Mouse (Mus musculus) heart, embryonic 16.5 days (tissue): ENCODE results near the gene Dnajc6. TPM values are rescaled to one million over a fixed set of nuclear protein-coding genes. Genes with fewer than 3 reads are reported as not detected.

ENCODE experiments used
- ATAC-seq: fragments of 200-750 bp; cut with Nextera tagmentation; replicated peaks from 2 replicates; pipeline ENCODE4 v1.8.0; 2017; ENCODE audit warnings: moderate number of reproducible peaks; ENCODE audit not compliant: insufficient read depth, low FRiP score; ENCODE audit errors: extremely low read depth
- H3K27ac ChIP-seq: fragments of 300-500 bp; sonication (generic); 2 replicates; pipeline ENCODE4 v1.5.1; 2014; ENCODE audit warnings: mild to moderate bottlenecking, low read length, control low read depth, moderate library complexity
- H3K27me3 ChIP-seq: fragments of 300-500 bp; sonication (generic); 2 replicates; pipeline ENCODE4 v1.6.1; 2014; ENCODE audit warnings: low read length, mixed read lengths; ENCODE audit not compliant: control insufficient read depth, insufficient read depth
- H3K36me3 ChIP-seq: fragments of 300-500 bp; sonication (generic); 2 replicates; pipeline ENCODE4 v1.6.1; 2014; ENCODE audit not compliant: control insufficient read depth, insufficient read depth
- H3K4me1 ChIP-seq: fragments of 300-500 bp; sonication (generic); 2 replicates; pipeline ENCODE4 v1.6.1; 2014; ENCODE audit warnings: low read length, mixed read lengths; ENCODE audit not compliant: control insufficient read depth, insufficient read depth
- H3K4me2 ChIP-seq: fragments of 300-500 bp; sonication (generic); 2 replicates; pipeline ENCODE4 v1.6.1; 2014; ENCODE audit warnings: low read depth, mild to moderate bottlenecking, control low read depth, low read length
- H3K4me3 ChIP-seq: fragments of 300-500 bp; sonication (generic); 2 replicates; pipeline ENCODE4 v1.5.1; 2014; ENCODE audit warnings: mild to moderate bottlenecking, control low read depth, low read length
- H3K9ac ChIP-seq: fragments of 300-500 bp; sonication (generic); 2 replicates; pipeline ENCODE4 v1.6.1; 2014; ENCODE audit warnings: low read length, control low read depth
- H3K9me3 ChIP-seq: fragments of 300-500 bp; sonication (generic); replicated peaks from 2 replicates; pipeline ENCODE4 v1.6.1; 2016; ENCODE audit warnings: low read length; ENCODE audit not compliant: control insufficient read depth
- WGBS: fragments of 180-500 bp; shearing (Covaris S2); extraction: QIAGEN DNeasy Blood & Tissue Kit; methylation state at CpG from one replicate; pipeline ENCODE4 v1.1.7; 2014; 5-methylcytosine and 5-hydroxymethylcytosine counted together
- polyA plus RNA-seq: library from polyadenylated mRNA; unstranded; fragments of >200 nt; fragmentation: Nextera tagmentation; extraction: Ambion mirVana; gene quantifications from 2 replicates; pipeline ENCODE4 v1.2.1, GENCODE M21; 2015

Dnajc6 gene
- polyA plus RNA-seq, 1 experiment from 2014 or later, result 1.7 TPM

GRCm38 (mm10) chr4:101648745-101649144 lies 152.3 kb downstream of the Dnajc6 start:
- no peak for ATAC-seq
- Histone ChIP-seq H3K36me3 (no peaks in the 10 kb centered on the region), H3K4me1 (peaks cover 13% of the 10 kb centered on the region), H3K4me3 (peak overlapping the region; percentile 96), H3K9me3 (no peaks in the 10 kb centered on the region), H3K4me2 (peak overlapping the region; percentile 81), H3K27ac (peak overlapping the region; percentile 97), H3K9ac (peak overlapping the region; percentile 99), H3K27me3 (no peaks in the 10 kb centered on the region)
- WGBS, result 58% methylated on average over 1 of the region's 1 CpGs

GRCm38 (mm10) chr4:101650961-101651360 lies 154.5 kb downstream of the Dnajc6 start:
- Histone ChIP-seq H3K4me3 (no peak overlapping the region), H3K27ac (no peak overlapping the region), H3K36me3 (peaks cover under 1% of the 10 kb centered on the region; the same call in 1 of the 2 replicates), H3K9ac (no peak overlapping the region), H3K9me3 (no peaks in the 10 kb centered on the region), H3K4me1 (peaks cover 13% of the 10 kb centered on the region), H3K27me3 (no peaks in the 10 kb centered on the region), H3K4me2 (no peak overlapping the region)
- 79% methylated on average over 2 of the region's 2 CpGs for WGBS
- no peak for ATAC-seq

- no peaks in the 10 kb centered on the region for H3K9me3 ChIP-seq
- ATAC-seq, result no peak
- H3K4me2 ChIP-seq, result no peak overlapping the region
- WGBS, result 81% methylated on average over 6 of the region's 6 CpGs
- H3K9ac ChIP-seq, result no peak overlapping the region
- H3K36me3 ChIP-seq, result peaks cover 3% of the 10 kb centered on the region; the same call in 1 of the 2 replicates
- no peak overlapping the region for H3K27ac ChIP-seq
- H3K4me1 ChIP-seq, result peaks cover 2% of the 10 kb centered on the region; the same call in 1 of the 2 replicates
- H3K27me3 ChIP-seq, result no peaks in the 10 kb centered on the region
- H3K4me3 ChIP-seq, result no peak overlapping the region
Observed at GRCm38 (mm10) chr4:101654256-101654655, 157.8 kb downstream of the Dnajc6 start.

- Histone ChIP-seq H3K27ac (no peak overlapping the region), H3K9ac (no peak overlapping the region), H3K4me1 (no peaks in the 10 kb centered on the region), H3K36me3 (peaks cover 7% of the 10 kb centered on the region), H3K4me2 (no peak overlapping the region), H3K9me3 (no peaks in the 10 kb centered on the region), H3K27me3 (no peaks in the 10 kb centered on the region), H3K4me3 (no peak overlapping the region)
- ATAC-seq, result no peak
- 77% methylated on average over 4 of the region's 4 CpGs for WGBS
Observed at GRCm38 (mm10) chr4:101654788-101655414, 158.5 kb downstream of the Dnajc6 start.

GRCm38 (mm10) chr4:101655415-101655790 lies 159.0 kb downstream of the Dnajc6 start:
- no peak for ATAC-seq
- Histone ChIP-seq H3K9ac (no peak overlapping the region), H3K27me3 (no peaks in the 10 kb centered on the region), H3K9me3 (no peaks in the 10 kb centered on the region), H3K4me2 (no peak overlapping the region), H3K27ac (no peak overlapping the region), H3K4me3 (no peak overlapping the region), H3K36me3 (peaks cover 9% of the 10 kb centered on the region), H3K4me1 (no peaks in the 10 kb centered on the region)
- 73% methylated on average over 7 of the region's 7 CpGs for WGBS

DNA sequence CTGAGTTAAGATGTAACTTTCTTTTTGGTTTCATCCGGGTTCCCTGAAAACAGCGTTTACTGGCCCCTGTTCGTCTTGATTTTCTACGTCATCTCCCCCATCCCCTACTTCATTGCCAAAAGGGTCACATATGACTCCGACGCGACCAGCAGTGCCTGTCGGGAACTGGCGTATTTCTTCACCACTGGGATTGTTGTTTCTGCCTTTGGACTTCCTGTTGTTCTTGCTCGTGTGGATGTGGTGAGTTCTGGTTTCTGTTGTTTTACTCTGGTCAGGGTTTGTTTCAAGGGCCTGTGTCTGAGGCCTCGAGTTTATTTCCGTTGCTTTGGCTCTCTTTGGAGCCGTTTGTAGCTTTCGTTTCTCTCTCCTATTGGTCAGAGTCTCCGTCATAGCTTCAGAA lies 159.6 kb downstream of the Dnajc6 start:
- WGBS, result 80% methylated on average over 15 of the region's 15 CpGs
- H3K36me3 ChIP-seq, result peaks cover 11% of the 10 kb centered on the region
- H3K4me2 ChIP-seq, result no peak overlapping the region
- H3K4me3 ChIP-seq, result no peak overlapping the region
- no peak for ATAC-seq
- no peak overlapping the region for H3K9ac ChIP-seq
- H3K27me3 ChIP-seq, result no peaks in the 10 kb centered on the region
- no peaks in the 10 kb centered on the region for H3K4me1 ChIP-seq
- peak overlapping the region; percentile 19; the same call in 1 of the 2 replicates for H3K27ac ChIP-seq
- H3K9me3 ChIP-seq, result no peaks in the 10 kb centered on the region

- H3K9me3 ChIP-seq, result no peaks in the 10 kb centered on the region
- no peaks in the 10 kb centered on the region for H3K27me3 ChIP-seq
- no peak overlapping the region for H3K4me2 ChIP-seq
- H3K9ac ChIP-seq, result no peak overlapping the region
- 24% methylated on average over 6 of the region's 6 CpGs for WGBS
- no peaks in the 10 kb centered on the region for H3K4me1 ChIP-seq
- peaks cover 14% of the 10 kb centered on the region for H3K36me3 ChIP-seq
- ATAC-seq, result no peak
- no peak overlapping the region for H3K27ac ChIP-seq
- no peak overlapping the region for H3K4me3 ChIP-seq
Observed at GRCm38 (mm10) chr4:101656956-101657570, 160.6 kb downstream of the Dnajc6 start.

- Histone ChIP-seq H3K4me3 (no peak overlapping the region), H3K27me3 (no peaks in the 10 kb centered on the region), H3K9me3 (peaks cover 5% of the 10 kb centered on the region; the same call in 1 of the 2 replicates), H3K9ac (no peak overlapping the region), H3K36me3 (peaks cover 19% of the 10 kb centered on the region), H3K4me1 (no peaks in the 10 kb centered on the region), H3K27ac (no peak overlapping the region), H3K4me2 (no peak overlapping the region)
- 68% methylated on average over 9 of the region's 9 CpGs for WGBS
- ATAC-seq, result no peak
Observed at GRCm38 (mm10) chr4:101664160-101664750, 167.8 kb downstream of the Dnajc6 start.

- Histone ChIP-seq H3K9me3 (peaks cover 5% of the 10 kb centered on the region; the same call in 1 of the 2 replicates), H3K9ac (no peak overlapping the region), H3K27me3 (no peaks in the 10 kb centered on the region), H3K4me2 (no peak overlapping the region), H3K4me1 (no peaks in the 10 kb centered on the region), H3K36me3 (peaks cover 16% of the 10 kb centered on the region), H3K27ac (no peak overlapping the region), H3K4me3 (no peak overlapping the region)
- no peak for ATAC-seq
- 95% methylated on average over 4 of the region's 4 CpGs for WGBS
Observed at GRCm38 (mm10) chr4:101664766-101665165, 168.3 kb downstream of the Dnajc6 start.
